Mouse (Mus musculus): ENCODE results near the gene Umad1. TPM values are rescaled to one million over a fixed set of nuclear protein-coding genes. Genes with fewer than 3 reads are reported as not detected.

Umad1 gene
- 55.4 and 60.0 TPM in 2 replicates for polyA plus RNA-seq (2014; fragmentation: Nextera tagmentation; extraction: Ambion mirVana)

DNA sequence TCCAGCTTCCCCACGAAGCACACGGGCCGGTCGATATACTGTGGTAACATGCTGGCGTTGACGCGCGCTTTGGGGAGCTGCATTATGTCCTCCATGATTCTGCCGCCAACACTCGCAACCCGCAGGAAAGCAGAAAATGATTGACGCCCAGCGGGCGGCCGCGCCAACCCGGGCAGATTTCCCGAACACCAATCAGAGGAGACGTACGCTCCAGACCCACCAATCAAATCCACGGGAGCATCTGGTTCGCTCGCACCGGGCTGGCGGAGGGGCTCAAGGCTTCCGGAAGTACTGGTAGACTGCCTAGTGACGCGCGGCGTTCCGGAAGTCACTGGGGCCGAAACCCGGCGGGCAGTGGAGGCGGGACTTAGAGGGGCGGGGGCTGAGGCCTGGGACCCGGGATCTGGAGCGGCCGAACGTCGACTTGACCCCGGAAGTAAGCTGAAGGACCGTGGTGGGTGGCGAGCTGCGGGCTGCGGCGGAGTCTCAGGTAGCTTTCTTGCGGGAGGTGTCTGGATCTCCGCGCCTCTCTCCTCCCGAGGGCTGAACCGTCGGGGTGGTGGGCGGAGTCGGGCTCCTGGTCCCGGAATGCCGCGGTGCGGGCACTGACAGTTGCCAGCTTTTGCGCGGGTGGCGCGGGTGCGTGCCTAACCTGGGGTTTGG lies at the start of gene Umad1, which contains the start of the genes Rpa3 and Gm45062:
Gene Umad1, plus strand, starts transcription at position 285 of the 663 bp plus-strand sequence.
Gene Rpa3, minus strand, starts transcription at position 170 of the 663 bp plus-strand sequence.
Gene Gm45062, plus strand, starts transcription at position 447 of the 663 bp plus-strand sequence.
- peak; percentile 100 for ATAC-seq (ENCODE audit: low read depth)
- Histone ChIP-seq H3K4me2 (ENCODE audit: low read depth, low read length) (peak within 1 kb of the TSS; percentile 71), H3K27ac (ENCODE audit: low read depth, low read length) (peak within 1 kb of the TSS; percentile 72), H3K9ac (replicated peaks; ENCODE audit: low read depth, low read length) (peak within 1 kb of the TSS; percentile 68), H3K4me1 (ENCODE audit: control insufficient read depth, insufficient read depth, low read length) (0 out of 2 replicates have a peak, but pooled peaks cover 10% of the 10 kb centered on the region), H3K9me3 (ENCODE audit: control insufficient read depth, low read length) (no peaks in the 10 kb centered on the region), H3K36me3 (ENCODE audit: control insufficient read depth, insufficient read depth, low read length) (no peaks in the 10 kb centered on the region), H3K27me3 (ENCODE audit: control insufficient read depth, insufficient read depth, low read length) (no peaks in the 10 kb centered on the region), H3K4me3 (ENCODE audit: low read depth, low read length) (peak within 1 kb of the TSS; percentile 77)
- WGBS = under 1% methylated on average over 63 of the region's 64 CpGs

DNA sequence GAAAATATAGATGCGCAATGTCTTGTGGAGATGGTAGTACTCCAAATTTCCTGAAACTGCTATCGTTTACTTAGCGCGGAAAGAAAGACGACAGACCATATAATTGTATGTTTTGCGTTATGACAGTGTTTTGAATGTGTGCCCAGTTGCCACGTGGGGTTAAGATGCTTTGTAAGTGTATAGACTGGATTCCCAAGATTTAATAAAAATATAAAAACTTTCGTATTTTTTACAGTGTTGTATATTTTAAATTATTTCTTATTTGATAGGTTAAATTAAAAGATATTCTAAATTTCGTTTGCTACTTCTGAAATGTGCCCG lies 49.3 kb upstream of the Umad1 start:
- Histone ChIP-seq H3K4me3 (ENCODE audit: low read depth, low read length) (peak overlapping the region; percentile 82), H3K9me3 (ENCODE audit: control insufficient read depth, low read length) (no peaks in the 10 kb centered on the region), H3K4me2 (ENCODE audit: low read depth, low read length) (peak overlapping the region; percentile 68), H3K27me3 (ENCODE audit: control insufficient read depth, insufficient read depth, low read length) (no peaks in the 10 kb centered on the region), H3K9ac (replicated peaks; ENCODE audit: low read depth, low read length) (peak overlapping the region; percentile 92), H3K36me3 (ENCODE audit: control insufficient read depth, insufficient read depth, low read length) (no peaks in the 10 kb centered on the region), H3K27ac (ENCODE audit: low read depth, low read length) (peak overlapping the region; percentile 91), H3K4me1 (ENCODE audit: control insufficient read depth, insufficient read depth, low read length) (peaks cover 10% of the 10 kb centered on the region)
- WGBS = 16% methylated on average over 10 of the region's 10 CpGs
- ATAC-seq (ENCODE audit: low read depth) = no peak; the same call in none of the 2 replicates

DNA sequence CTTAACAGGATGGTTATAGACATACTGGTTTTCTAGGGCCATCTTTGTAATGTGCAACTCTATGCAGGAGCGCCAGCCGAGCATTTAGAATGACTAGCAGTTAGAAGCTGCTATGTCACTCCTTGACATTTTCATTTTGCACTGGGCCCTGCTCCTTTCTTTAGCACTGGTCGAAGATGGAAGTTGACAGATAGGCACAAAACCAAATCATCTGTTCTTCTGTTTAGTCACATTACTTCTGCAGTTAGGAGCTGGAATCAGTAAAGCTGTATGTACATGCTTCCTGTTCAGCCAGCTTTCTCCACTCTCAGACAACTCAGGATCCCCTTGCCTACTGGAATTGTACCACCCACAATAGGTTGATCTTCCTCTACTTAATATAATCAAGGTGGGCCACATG lies 48.4 kb upstream of the Umad1 start:
- no peak overlapping the region for H3K27ac ChIP-seq (ENCODE audit: low read depth, low read length)
- H3K4me1 ChIP-seq (ENCODE audit: control insufficient read depth, insufficient read depth, low read length) = peaks cover 10% of the 10 kb centered on the region
- no peak overlapping the region for H3K9ac ChIP-seq (replicated peaks; ENCODE audit: low read depth, low read length)
- H3K27me3 ChIP-seq (ENCODE audit: control insufficient read depth, insufficient read depth, low read length) = no peaks in the 10 kb centered on the region
- no peaks in the 10 kb centered on the region for H3K36me3 ChIP-seq (ENCODE audit: control insufficient read depth, insufficient read depth, low read length)
- H3K9me3 ChIP-seq (ENCODE audit: control insufficient read depth, low read length) = no peaks in the 10 kb centered on the region
- H3K4me3 ChIP-seq (ENCODE audit: low read depth, low read length) = no peak overlapping the region
- no peak for ATAC-seq (ENCODE audit: low read depth)
- peak overlapping the region; percentile 68 for H3K4me2 ChIP-seq (ENCODE audit: low read depth, low read length)
- WGBS = 88% methylated on average over 3 of the region's 3 CpGs

DNA sequence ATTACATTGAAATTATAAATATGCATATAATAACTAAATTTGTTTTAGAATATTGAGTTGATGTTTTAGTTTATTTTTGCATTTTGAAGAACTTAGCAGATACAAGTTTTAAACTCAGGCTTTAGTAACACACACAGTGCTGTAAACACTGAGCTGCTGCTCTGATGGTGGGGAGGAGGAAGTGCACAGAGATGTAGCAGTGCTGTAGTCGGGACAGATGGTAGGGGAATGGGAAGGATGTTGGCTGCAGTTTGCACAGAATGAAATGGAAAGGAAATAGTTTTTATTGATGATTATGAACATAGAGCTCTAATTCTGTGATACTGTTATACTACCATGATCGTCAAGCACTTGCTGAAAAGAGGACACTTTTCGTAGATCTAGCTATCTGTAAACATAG lies 32.1 kb upstream of the Umad1 start:
- H3K27me3 ChIP-seq (ENCODE audit: control insufficient read depth, insufficient read depth, low read length) = no peaks in the 10 kb centered on the region
- H3K4me2 ChIP-seq (ENCODE audit: low read depth, low read length) = no peak overlapping the region
- H3K9me3 ChIP-seq (ENCODE audit: control insufficient read depth, low read length) = no peaks in the 10 kb centered on the region
- 92% methylated on average over 3 of the region's 3 CpGs for WGBS
- H3K27ac ChIP-seq (ENCODE audit: low read depth, low read length) = no peak overlapping the region
- no peak overlapping the region for H3K4me3 ChIP-seq (ENCODE audit: low read depth, low read length)
- H3K4me1 ChIP-seq (ENCODE audit: control insufficient read depth, insufficient read depth, low read length) = no peaks in the 10 kb centered on the region
- H3K36me3 ChIP-seq (ENCODE audit: control insufficient read depth, insufficient read depth, low read length) = peaks cover 5% of the 10 kb centered on the region; the same call in 1 of the 2 replicates
- no peak for ATAC-seq (ENCODE audit: low read depth)
- H3K9ac ChIP-seq (replicated peaks; ENCODE audit: low read depth, low read length) = no peak overlapping the region

GRCm38 (mm10) chr6:8228596-8228995 lies 30.5 kb upstream of the Umad1 start:
- H3K4me1 ChIP-seq (ENCODE audit: control insufficient read depth, insufficient read depth, low read length) = no peaks in the 10 kb centered on the region
- no peaks in the 10 kb centered on the region for H3K27me3 ChIP-seq (ENCODE audit: control insufficient read depth, insufficient read depth, low read length)
- H3K36me3 ChIP-seq (ENCODE audit: control insufficient read depth, insufficient read depth, low read length) = peaks cover 10% of the 10 kb centered on the region; the same call in 1 of the 2 replicates
- no peak overlapping the region for H3K4me3 ChIP-seq (ENCODE audit: low read depth, low read length)
- no peak overlapping the region for H3K4me2 ChIP-seq (ENCODE audit: low read depth, low read length)
- WGBS = 97% methylated on average over 3 of the region's 3 CpGs
- no peak overlapping the region for H3K9ac ChIP-seq (replicated peaks; ENCODE audit: low read depth, low read length)
- no peaks in the 10 kb centered on the region for H3K9me3 ChIP-seq (ENCODE audit: control insufficient read depth, low read length)
- H3K27ac ChIP-seq (ENCODE audit: low read depth, low read length) = no peak overlapping the region
- no peak for ATAC-seq (ENCODE audit: low read depth)

DNA sequence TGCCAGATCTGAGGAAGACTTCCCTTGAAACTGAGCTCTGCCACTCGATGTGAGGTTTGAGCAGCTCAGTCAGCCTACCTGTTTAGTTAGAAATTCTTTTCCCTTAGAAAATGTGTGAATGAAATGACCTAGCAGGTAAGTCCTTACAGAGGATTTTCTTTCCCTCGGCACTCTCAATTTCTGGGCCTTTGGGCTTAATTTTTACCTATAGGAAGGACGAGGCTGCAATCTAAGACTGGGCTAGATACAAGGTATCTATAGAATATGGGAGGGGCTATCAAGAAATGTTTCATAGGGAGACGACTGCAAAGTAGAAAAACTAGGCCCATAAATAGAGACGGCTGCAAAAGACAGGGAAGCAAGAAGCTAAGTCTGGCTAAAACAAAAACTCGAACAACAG lies 772 bp upstream of the Umad1 start:
- H3K4me1 ChIP-seq (ENCODE audit: control insufficient read depth, insufficient read depth, low read length) = 0 out of 2 replicates have a peak, but pooled peaks cover 10% of the 10 kb centered on the region
- peak overlapping the region; percentile 77 for H3K4me3 ChIP-seq (ENCODE audit: low read depth, low read length)
- H3K9ac ChIP-seq (replicated peaks; ENCODE audit: low read depth, low read length) = peak overlapping the region; percentile 68
- H3K9me3 ChIP-seq (ENCODE audit: control insufficient read depth, low read length) = no peaks in the 10 kb centered on the region
- no peaks in the 10 kb centered on the region for H3K27me3 ChIP-seq (ENCODE audit: control insufficient read depth, insufficient read depth, low read length)
- WGBS = 12% methylated on average over 6 of the region's 6 CpGs
- H3K27ac ChIP-seq (ENCODE audit: low read depth, low read length) = no peak overlapping the region
- no peak for ATAC-seq (ENCODE audit: low read depth)
- peak overlapping the region; percentile 55 for H3K4me2 ChIP-seq (ENCODE audit: low read depth, low read length)
- no peaks in the 10 kb centered on the region for H3K36me3 ChIP-seq (ENCODE audit: control insufficient read depth, insufficient read depth, low read length)

GRCm38 (mm10) chr6:8259667-8260044 lies 568 bp downstream of the Umad1 start:
- WGBS = 0% methylated on average over 8 of the region's 8 CpGs

DNA sequence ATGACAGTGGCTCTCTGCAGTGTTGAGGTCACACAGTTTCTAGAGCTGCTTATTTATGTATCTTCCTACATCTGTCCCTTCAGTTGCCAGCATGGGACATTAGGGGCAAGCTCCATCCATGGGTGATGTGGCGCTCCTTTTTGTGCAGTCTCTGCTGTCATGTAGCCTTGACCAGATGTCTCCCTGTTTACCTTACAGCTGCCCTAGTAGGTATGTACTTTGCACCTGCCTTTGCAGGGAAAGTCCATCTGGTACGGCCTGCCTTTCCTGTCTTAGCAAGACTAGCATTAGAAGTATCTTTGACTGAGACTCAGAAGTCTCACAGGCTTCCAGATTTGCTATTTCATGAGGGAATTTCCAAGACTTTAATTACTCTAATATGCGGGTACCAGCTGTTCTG lies 12.0 kb downstream of the Umad1 start:
- no peaks in the 10 kb centered on the region for H3K27me3 ChIP-seq (ENCODE audit: control insufficient read depth, insufficient read depth, low read length)
- no peaks in the 10 kb centered on the region; the same call in 1 of the 2 replicates for H3K36me3 ChIP-seq (ENCODE audit: control insufficient read depth, insufficient read depth, low read length)
- no peak overlapping the region for H3K4me3 ChIP-seq (ENCODE audit: low read depth, low read length)
- WGBS = 79% methylated on average over 3 of the region's 3 CpGs
- H3K9me3 ChIP-seq (ENCODE audit: control insufficient read depth, low read length) = no peaks in the 10 kb centered on the region
- no peak overlapping the region for H3K27ac ChIP-seq (ENCODE audit: low read depth, low read length)
- H3K9ac ChIP-seq (replicated peaks; ENCODE audit: low read depth, low read length) = no peak overlapping the region
- H3K4me2 ChIP-seq (ENCODE audit: low read depth, low read length) = no peak overlapping the region
- no peak for ATAC-seq (ENCODE audit: low read depth)
- H3K4me1 ChIP-seq (ENCODE audit: control insufficient read depth, insufficient read depth, low read length) = no peaks in the 10 kb centered on the region

More at GRCm38 (mm10) chr6:8259667-8260044, 568 bp downstream of the Umad1 start:
- no peaks in the 10 kb centered on the region for H3K9me3 ChIP-seq (ENCODE audit: control insufficient read depth, low read length)
- H3K4me2 ChIP-seq (ENCODE audit: low read depth, low read length) = peak overlapping the region; percentile 71
- peak overlapping the region; percentile 77 for H3K4me3 ChIP-seq (ENCODE audit: low read depth, low read length)
- no peaks in the 10 kb centered on the region for H3K27me3 ChIP-seq (ENCODE audit: control insufficient read depth, insufficient read depth, low read length)
- peak overlapping the region; percentile 64 for H3K27ac ChIP-seq (ENCODE audit: low read depth, low read length)
- ATAC-seq (ENCODE audit: low read depth) = no peak; the same call in 1 of the 2 replicates
- H3K36me3 ChIP-seq (ENCODE audit: control insufficient read depth, insufficient read depth, low read length) = no peaks in the 10 kb centered on the region
- H3K4me1 ChIP-seq (ENCODE audit: control insufficient read depth, insufficient read depth, low read length) = 0 out of 2 replicates have a peak, but pooled peaks cover 10% of the 10 kb centered on the region
- H3K9ac ChIP-seq (replicated peaks; ENCODE audit: low read depth, low read length) = peak overlapping the region; percentile 56

- no peaks in the 10 kb centered on the region for H3K27me3 ChIP-seq (ENCODE audit: control insufficient read depth, insufficient read depth, low read length)
- no peaks in the 10 kb centered on the region for H3K4me1 ChIP-seq (ENCODE audit: control insufficient read depth, insufficient read depth, low read length)
- peak; percentile 69; the same call in 1 of the 2 replicates for ATAC-seq (ENCODE audit: low read depth)
- H3K27ac ChIP-seq (ENCODE audit: low read depth, low read length) = no peak overlapping the region
- H3K9me3 ChIP-seq (ENCODE audit: control insufficient read depth, low read length) = no peaks in the 10 kb centered on the region
- H3K4me2 ChIP-seq (ENCODE audit: low read depth, low read length) = no peak overlapping the region
- H3K9ac ChIP-seq (replicated peaks; ENCODE audit: low read depth, low read length) = no peak overlapping the region
- H3K36me3 ChIP-seq (ENCODE audit: control insufficient read depth, insufficient read depth, low read length) = no peaks in the 10 kb centered on the region; the same call in 1 of the 2 replicates
- 38% methylated on average over 6 of the region's 6 CpGs for WGBS
- no peak overlapping the region for H3K4me3 ChIP-seq (ENCODE audit: low read depth, low read length)
Measured at GRCm38 (mm10) chr6:8274387-8275054, 15.4 kb downstream of the Umad1 start.

Data from neural tube, embryonic 14.5 days (tissue).